Mouse (Mus musculus) activated CD4-positive, CD25-positive, alpha-beta regulatory T cell (primary cell): ENCODE data around the gene Deup1. TPM values are rescaled to one million over a fixed set of nuclear protein-coding genes. Genes with fewer than 3 reads are reported as not detected.

ENCODE experiments used
- polyA plus RNA-seq, 2 experiments: library from polyadenylated mRNA; unstranded; fragments of 100-300 nt; shearing (Covaris generic); gene quantifications; one replicate each; pipeline ENCODE4 v1.2.1; 2017

Gene Deup1
- under 1 TPM in 1 of 2 experiments, not detected in 1; 0.07 TPM for polyA plus RNA-seq

DNA sequence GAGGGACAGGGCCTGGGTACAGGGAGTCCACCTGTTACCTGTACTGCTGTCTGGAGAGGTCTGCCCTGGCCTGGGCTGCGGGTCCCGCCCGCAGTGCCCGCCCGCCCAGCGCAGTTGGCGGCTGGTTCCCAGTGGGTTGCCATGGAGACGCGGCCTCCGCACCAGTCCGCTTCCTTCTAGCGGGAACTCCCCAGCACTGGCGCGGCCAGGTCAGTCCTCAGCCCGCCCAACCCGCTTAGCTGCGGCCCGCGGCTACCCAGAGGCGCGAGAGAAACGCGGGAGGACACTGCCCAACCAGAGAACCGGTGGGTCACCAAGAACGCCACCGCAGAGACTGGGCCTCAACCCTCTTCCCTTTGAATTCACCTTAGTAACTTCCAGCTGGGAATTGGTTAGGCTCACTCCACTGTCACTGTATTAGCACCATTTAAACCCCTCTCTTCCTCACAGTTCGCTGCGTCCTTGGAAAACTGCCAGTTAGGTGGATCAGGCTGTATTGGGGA lies at the start of gene Deup1:
Deup1 (minus strand) TSS at position 149 of the 503 bp plus-strand sequence.

Other genes with a start within 250 kb of the Deup1 start
- gene Smco4, start 134.5 kb downstream of the Deup1 start, polyA plus RNA-seq = 10 to 100 TPM; 66.3 to 84.8 TPM
- 1 to 10 TPM; 8.8 to 9.0 TPM for gene Slc36a4, start 81.8 kb upstream of the Deup1 start, polyA plus RNA-seq
- gene Mtnr1b, start 246.6 kb upstream of the Deup1 start, polyA plus RNA-seq = not detected